Mouse (Mus musculus): ENCODE results near the gene Npas2. TPM values are rescaled to one million over a fixed set of nuclear protein-coding genes. Genes with fewer than 3 reads are reported as not detected.
A peak's percentile ranks its signal among the peaks of the same experiment; 100 is the strongest.

Npas2 gene
- 10 to 100 TPM; 28.0 to 30.4 TPM for total RNA-seq (2021)

GRCm38 (mm10) chr1:39192997-39193861, at the start of gene Npas2:
Gene Npas2 (plus strand): TSS chr1:39193731.
- peak in 1 of 2 experiments; percentile 27 for DNase-seq (ENCODE audit: extremely low spot score in 1 of 2, low spot score in 1 of 2)

- no peak for DNase-seq (ENCODE audit: extremely low spot score in 1 of 2, low spot score in 1 of 2)
These were observed 36.8 kb upstream of the Npas2 start for GRCm38 (mm10) chr1:39156778-39157177.

- no peak for DNase-seq (ENCODE audit: extremely low spot score in 1 of 2, low spot score in 1 of 2)
These were observed 33.4 kb upstream of the Npas2 start for GRCm38 (mm10) chr1:39160167-39160566.

GRCm38 (mm10) chr1:39163077-39163476, 30.5 kb upstream of the Npas2 start:
- no peak for DNase-seq (ENCODE audit: extremely low spot score in 1 of 2, low spot score in 1 of 2)

- no peak for DNase-seq (ENCODE audit: extremely low spot score in 1 of 2, low spot score in 1 of 2)
These were observed 16.8 kb upstream of the Npas2 start for GRCm38 (mm10) chr1:39176690-39177089.

GRCm38 (mm10) chr1:39177211-39177610, 16.3 kb upstream of the Npas2 start:
- DNase-seq (ENCODE audit: extremely low spot score in 1 of 2, low spot score in 1 of 2), result peak; percentile 22 to 41

- DNase-seq (ENCODE audit: extremely low spot score in 1 of 2, low spot score in 1 of 2), result no peak
These were observed 13.7 kb upstream of the Npas2 start for GRCm38 (mm10) chr1:39179806-39180205.

- DNase-seq (ENCODE audit: extremely low spot score in 1 of 2, low spot score in 1 of 2), result no peak
These were observed 13.0 kb upstream of the Npas2 start for GRCm38 (mm10) chr1:39180517-39180916.

- DNase-seq (ENCODE audit: extremely low spot score in 1 of 2, low spot score in 1 of 2), result no peak
These were observed 11.6 kb upstream of the Npas2 start for GRCm38 (mm10) chr1:39181901-39182300.

- DNase-seq (ENCODE audit: extremely low spot score in 1 of 2, low spot score in 1 of 2), result no peak
These were observed 7.7 kb upstream of the Npas2 start for GRCm38 (mm10) chr1:39185833-39186232.

GRCm38 (mm10) chr1:39186711-39187437, 6.7 kb upstream of the Npas2 start:
- no peak for DNase-seq (ENCODE audit: extremely low spot score in 1 of 2, low spot score in 1 of 2)

- DNase-seq (ENCODE audit: extremely low spot score in 1 of 2, low spot score in 1 of 2), result no peak
These were observed 2.4 kb upstream of the Npas2 start for GRCm38 (mm10) chr1:39191122-39191521.

GRCm38 (mm10) chr1:39192460-39192996, 1.0 kb upstream of the Npas2 start:
- no peak for DNase-seq (ENCODE audit: extremely low spot score in 1 of 2, low spot score in 1 of 2)

- peak; percentile 44 to 63 for DNase-seq (ENCODE audit: extremely low spot score in 1 of 2, low spot score in 1 of 2)
These were observed 538 bp downstream of the Npas2 start for GRCm38 (mm10) chr1:39193862-39194675.

GRCm38 (mm10) chr1:39194959-39195358, 1.4 kb downstream of the Npas2 start:
- DNase-seq (ENCODE audit: extremely low spot score in 1 of 2, low spot score in 1 of 2), result no peak

- DNase-seq (ENCODE audit: extremely low spot score in 1 of 2, low spot score in 1 of 2), result no peak
These were observed 2.6 kb downstream of the Npas2 start for GRCm38 (mm10) chr1:39196126-39196525.

- no peak for DNase-seq (ENCODE audit: extremely low spot score in 1 of 2, low spot score in 1 of 2)
These were observed 3.3 kb downstream of the Npas2 start for GRCm38 (mm10) chr1:39196676-39197375.

- DNase-seq (ENCODE audit: extremely low spot score in 1 of 2, low spot score in 1 of 2), result no peak
These were observed 11.5 kb downstream of the Npas2 start for GRCm38 (mm10) chr1:39205021-39205420.

GRCm38 (mm10) chr1:39205697-39206096, 12.2 kb downstream of the Npas2 start:
- no peak for DNase-seq (ENCODE audit: extremely low spot score in 1 of 2, low spot score in 1 of 2)

- no peak for DNase-seq (ENCODE audit: extremely low spot score in 1 of 2, low spot score in 1 of 2)
These were observed 13.4 kb downstream of the Npas2 start for GRCm38 (mm10) chr1:39206942-39207341.
